Mouse (Mus musculus): ENCODE measurements at regions not wholly inside any gene's neighbourhood (a gene's known extent, or its start where the extent isn't known, plus 50 kb on each side); places are given as distances from the start of the nearest gene placed in this dataset.

- no peak for TF ChIP-seq CTCF (conservative IDR thresholded peaks at IDR 0.05 in 1 of 2, IDR thresholded peaks at IDR 0.05 in 1 of 2; ENCODE audit: low read depth in 2 of 2, low read length in 2 of 2)
- TF ChIP-seq TBP (conservative IDR thresholded peaks at IDR 0.05; ENCODE audit: low read depth, low read length): no peak
- TF ChIP-seq EP300 (IDR thresholded peaks at IDR 0.05; ENCODE audit: low read length): no peak
- TF ChIP-seq MAFK (IDR thresholded peaks at IDR 0.05; ENCODE audit: insufficient replicate concordance, low read length): no peak
- TF ChIP-seq JUND (conservative IDR thresholded peaks at IDR 0.05; ENCODE audit: low read depth, low read length): no peak
- no peak for TF ChIP-seq ZNF384 (IDR thresholded peaks at IDR 0.05; ENCODE audit: low read depth, low read length)
- TF ChIP-seq USF1 (IDR thresholded peaks at IDR 0.05; ENCODE audit: low read depth, low read length): no peak
These were observed 482.8 kb downstream of the Bnc2 start for GRCm38 (mm10) chr4:84192301-84192700.
